Mouse (Mus musculus): ENCODE data around the gene Prickle1. TPM values are rescaled to one million over a fixed set of nuclear protein-coding genes. Genes with fewer than 3 reads are reported as not detected.
A peak's percentile ranks its signal among the peaks of the same experiment; 100 is the strongest.

Prickle1 gene
- polyA plus RNA-seq, 1 experiment = 8.0 TPM

DNA sequence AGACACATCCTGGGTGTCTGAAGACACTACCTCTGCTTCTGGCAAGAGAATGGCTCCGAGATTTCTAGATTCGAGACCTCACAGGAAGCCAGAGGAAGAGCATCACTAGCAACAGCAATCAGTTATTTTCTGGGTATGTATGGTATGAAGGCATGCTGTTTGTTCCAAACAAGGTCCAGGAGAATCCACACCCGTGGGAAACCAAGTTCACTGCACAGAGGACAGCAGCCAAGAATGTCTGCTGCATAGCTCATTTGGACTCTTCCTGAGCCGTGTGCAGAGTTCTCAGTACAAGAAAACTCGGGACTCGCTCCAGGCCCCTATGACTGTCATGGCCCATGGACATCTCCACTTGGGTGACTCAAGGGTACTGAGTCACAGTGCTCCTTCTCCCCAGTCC, 34.2 kb downstream of the Prickle1 start:
- Histone ChIP-seq H3K36me3 (ENCODE audit: control insufficient read depth, insufficient read depth) (peaks cover 3% of the 10 kb centered on the region), H3ac (ENCODE audit: control insufficient read depth, insufficient read length) (no peak overlapping the region), H3K4me2 (ENCODE audit: low read depth) (no peak overlapping the region), H3K79me2 (ENCODE audit: control insufficient read depth, insufficient read depth) (no peaks in the 10 kb centered on the region), H3K27me3 (ENCODE audit: control insufficient read depth, insufficient read depth, insufficient read length) (no peaks in the 10 kb centered on the region), H3K4me3 (no peak overlapping the region)
- TF ChIP-seq SRF (IDR thresholded peaks at IDR 0.05; ENCODE audit: control insufficient read depth, insufficient read length, low read depth) (no peak), TCF12 (IDR thresholded peaks at IDR 0.05; ENCODE audit: insufficient read depth, poor library complexity, severe bottlenecking) (no peak), E2F4 (IDR thresholded peaks at IDR 0.05; ENCODE audit: insufficient read depth) (no peak), TCF3 (IDR thresholded peaks at IDR 0.05; ENCODE audit: insufficient read length, low read depth) (no peak), USF1 (IDR thresholded peaks at IDR 0.05; ENCODE audit: low read depth) (no peak), MYOD1 (IDR thresholded peaks at IDR 0.05; ENCODE audit: control insufficient read depth in 1 of 3, insufficient read length in 2 of 3, low read depth in 2 of 3) (no peak), MYOG (IDR thresholded peaks at IDR 0.05; ENCODE audit: control insufficient read depth in 1 of 3, insufficient read depth in 1 of 3, insufficient read length in 2 of 3, low read depth in 2 of 3) (no peak), POLR2A (IDR thresholded peaks at IDR 0.05; ENCODE audit: insufficient read length, low read depth) (no peak), REST (IDR thresholded peaks at IDR 0.05; ENCODE audit: insufficient read depth, insufficient read length) (no peak), MAX (IDR thresholded peaks at IDR 0.05; ENCODE audit: low read depth) (no peak), POLR2AphosphoS2 (IDR thresholded peaks at IDR 0.05; ENCODE audit: insufficient read length, low read depth) (no peak), CEBPB (IDR thresholded peaks at IDR 0.05; ENCODE audit: insufficient read depth, poor library complexity, severe bottlenecking) (no peak)

DNA sequence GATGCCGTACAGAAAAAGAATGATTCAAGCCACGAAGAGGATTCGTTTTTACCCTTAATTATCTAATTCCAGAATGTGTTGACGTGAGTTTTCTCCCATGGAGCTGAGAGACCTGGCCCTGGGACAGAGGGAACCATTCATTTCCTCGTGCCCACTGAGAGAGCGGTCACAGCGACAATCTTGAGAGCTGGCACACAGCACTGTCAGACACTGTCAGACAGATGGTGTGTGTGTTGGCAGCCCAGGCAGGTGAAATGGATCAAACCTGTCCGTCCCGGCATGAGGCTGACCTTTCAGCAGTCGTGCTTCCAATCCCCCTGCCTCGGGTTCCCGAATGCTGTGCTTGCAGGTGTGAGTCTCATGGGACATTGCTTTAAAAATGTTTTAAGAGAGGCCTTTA, 37.3 kb downstream of the Prickle1 start:
- no peaks in the 10 kb centered on the region for H3K27me3 ChIP-seq (ENCODE audit: control insufficient read depth, insufficient read depth, insufficient read length)
- TF ChIP-seq CEBPB (IDR thresholded peaks at IDR 0.05; ENCODE audit: insufficient read depth, poor library complexity, severe bottlenecking) = no peak
- TF ChIP-seq MYOD1 (IDR thresholded peaks at IDR 0.05; ENCODE audit: control insufficient read depth in 1 of 3, insufficient read length in 2 of 3, low read depth in 2 of 3) = no peak
- TF ChIP-seq E2F4 (IDR thresholded peaks at IDR 0.05; ENCODE audit: insufficient read depth) = no peak
- TF ChIP-seq TCF3 (IDR thresholded peaks at IDR 0.05; ENCODE audit: insufficient read length, low read depth) = no peak
- TF ChIP-seq MYOG (IDR thresholded peaks at IDR 0.05; ENCODE audit: control insufficient read depth in 1 of 3, insufficient read depth in 1 of 3, insufficient read length in 2 of 3, low read depth in 2 of 3) = no peak
- no peak for TF ChIP-seq USF1 (IDR thresholded peaks at IDR 0.05; ENCODE audit: low read depth)
- no peak for TF ChIP-seq TCF12 (IDR thresholded peaks at IDR 0.05; ENCODE audit: insufficient read depth, poor library complexity, severe bottlenecking)
- H3ac ChIP-seq (ENCODE audit: control insufficient read depth, insufficient read length) = no peak overlapping the region
- no peaks in the 10 kb centered on the region for H3K79me2 ChIP-seq (ENCODE audit: control insufficient read depth, insufficient read depth)
- no peak overlapping the region for H3K4me3 ChIP-seq
- H3K4me2 ChIP-seq (ENCODE audit: low read depth) = no peak overlapping the region
- H3K36me3 ChIP-seq (ENCODE audit: control insufficient read depth, insufficient read depth) = peaks cover 3% of the 10 kb centered on the region

DNA sequence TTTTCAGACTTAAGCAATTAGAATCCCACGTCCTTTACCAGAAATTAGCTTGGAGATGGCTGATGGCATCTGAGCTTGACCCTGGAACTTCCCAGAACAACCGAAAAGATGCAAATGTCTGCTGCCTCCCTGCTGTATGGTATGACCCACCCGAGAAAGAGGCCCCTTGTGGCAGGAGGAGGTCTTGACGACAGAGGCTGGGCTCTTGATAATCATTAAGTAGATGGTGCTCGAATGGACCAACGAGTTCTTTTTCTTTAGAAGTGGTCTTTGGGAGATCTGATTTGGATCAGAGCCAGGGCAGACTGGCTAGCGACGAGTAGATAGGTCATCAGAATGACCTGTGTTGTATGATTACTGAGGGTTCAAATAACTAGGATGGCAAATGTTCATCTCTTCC, 40.0 kb downstream of the Prickle1 start:
- no peak for TF ChIP-seq MYOG (IDR thresholded peaks at IDR 0.05; ENCODE audit: control insufficient read depth in 1 of 3, insufficient read depth in 1 of 3, insufficient read length in 2 of 3, low read depth in 2 of 3)
- no peak for TF ChIP-seq USF1 (IDR thresholded peaks at IDR 0.05; ENCODE audit: low read depth)
- TF ChIP-seq SRF (IDR thresholded peaks at IDR 0.05; ENCODE audit: control insufficient read depth, insufficient read length, low read depth) = no peak
- no peak for TF ChIP-seq TCF12 (IDR thresholded peaks at IDR 0.05; ENCODE audit: insufficient read depth, poor library complexity, severe bottlenecking)
- no peak for TF ChIP-seq REST (IDR thresholded peaks at IDR 0.05; ENCODE audit: insufficient read depth, insufficient read length)
- no peak for TF ChIP-seq MAX (IDR thresholded peaks at IDR 0.05; ENCODE audit: low read depth)
- no peak for TF ChIP-seq TCF3 (IDR thresholded peaks at IDR 0.05; ENCODE audit: insufficient read length, low read depth)
- TF ChIP-seq POLR2AphosphoS2 (IDR thresholded peaks at IDR 0.05; ENCODE audit: insufficient read length, low read depth) = no peak
- no peak for TF ChIP-seq POLR2A (IDR thresholded peaks at IDR 0.05; ENCODE audit: insufficient read length, low read depth)
- no peak for TF ChIP-seq E2F4 (IDR thresholded peaks at IDR 0.05; ENCODE audit: insufficient read depth)
- no peak for TF ChIP-seq CEBPB (IDR thresholded peaks at IDR 0.05; ENCODE audit: insufficient read depth, poor library complexity, severe bottlenecking)
- no peak for TF ChIP-seq MYOD1 (IDR thresholded peaks at IDR 0.05; ENCODE audit: control insufficient read depth in 1 of 3, insufficient read length in 2 of 3, low read depth in 2 of 3)
- peaks cover 3% of the 10 kb centered on the region for H3K36me3 ChIP-seq (ENCODE audit: control insufficient read depth, insufficient read depth)

DNA sequence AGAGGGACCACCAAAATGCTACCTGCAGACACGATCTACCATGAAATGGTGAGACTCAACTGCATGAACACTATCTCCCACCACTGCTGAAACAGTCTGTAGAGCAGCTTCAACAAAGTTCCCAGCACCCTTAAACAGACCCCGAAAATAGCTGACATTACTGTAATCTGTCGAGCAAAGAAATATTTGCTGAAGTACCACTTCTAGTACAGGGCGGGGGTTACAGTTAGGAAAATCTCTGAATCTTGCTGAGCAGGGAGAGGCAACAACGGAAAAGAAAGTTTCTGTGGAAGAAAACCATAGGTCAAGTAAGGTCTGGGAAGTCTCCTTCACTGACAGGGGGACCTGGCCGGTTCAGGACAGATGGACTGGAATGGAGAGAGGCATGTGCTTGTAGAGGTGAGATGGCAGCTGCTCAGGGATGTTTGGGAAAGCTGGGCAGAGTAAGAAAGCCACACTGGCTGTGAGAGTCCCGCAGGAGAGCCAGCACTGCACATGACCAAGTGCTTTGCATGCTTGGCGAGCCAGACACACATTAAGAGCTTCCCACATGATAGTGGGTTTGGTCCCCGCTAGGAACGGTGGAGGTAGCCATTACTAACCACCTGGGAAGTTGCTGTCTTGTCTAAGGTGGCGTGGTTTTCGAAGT, 41.4 kb downstream of the Prickle1 start:
- H3K27me3 ChIP-seq (ENCODE audit: control insufficient read depth, insufficient read depth, insufficient read length) = no peaks in the 10 kb centered on the region
- peaks cover 3% of the 10 kb centered on the region for H3K36me3 ChIP-seq (ENCODE audit: control insufficient read depth, insufficient read depth)
- no peak overlapping the region for H3ac ChIP-seq (ENCODE audit: control insufficient read depth, insufficient read length)
- H3K79me2 ChIP-seq (ENCODE audit: control insufficient read depth, insufficient read depth) = no peaks in the 10 kb centered on the region
- no peak overlapping the region for H3K4me3 ChIP-seq
- TF ChIP-seq MYOG (IDR thresholded peaks at IDR 0.05; ENCODE audit: control insufficient read depth in 1 of 3, insufficient read depth in 1 of 3, insufficient read length in 2 of 3, low read depth in 2 of 3) (peak in 1 of 3 experiments; percentile 86), MAX (IDR thresholded peaks at IDR 0.05; ENCODE audit: low read depth) (no peak), SRF (IDR thresholded peaks at IDR 0.05; ENCODE audit: control insufficient read depth, insufficient read length, low read depth) (no peak), MYOD1 (IDR thresholded peaks at IDR 0.05; ENCODE audit: control insufficient read depth in 1 of 3, insufficient read length in 2 of 3, low read depth in 2 of 3) (peak in 1 of 3 experiments; percentile 66), E2F4 (IDR thresholded peaks at IDR 0.05; ENCODE audit: insufficient read depth) (no peak), REST (IDR thresholded peaks at IDR 0.05; ENCODE audit: insufficient read depth, insufficient read length) (no peak), POLR2AphosphoS2 (IDR thresholded peaks at IDR 0.05; ENCODE audit: insufficient read length, low read depth) (no peak), USF1 (IDR thresholded peaks at IDR 0.05; ENCODE audit: low read depth) (no peak), TCF3 (IDR thresholded peaks at IDR 0.05; ENCODE audit: insufficient read length, low read depth) (no peak), CEBPB (IDR thresholded peaks at IDR 0.05; ENCODE audit: insufficient read depth, poor library complexity, severe bottlenecking) (no peak)
- no peak overlapping the region for H3K4me2 ChIP-seq (ENCODE audit: low read depth)

More for the DNA sequence above, 40.0 kb downstream of the Prickle1 start:
- no peak overlapping the region for H3K4me2 ChIP-seq (ENCODE audit: low read depth)
- H3K79me2 ChIP-seq (ENCODE audit: control insufficient read depth, insufficient read depth) = no peaks in the 10 kb centered on the region
- H3K4me3 ChIP-seq = no peak overlapping the region
- H3K27me3 ChIP-seq (ENCODE audit: control insufficient read depth, insufficient read depth, insufficient read length) = no peaks in the 10 kb centered on the region
- H3ac ChIP-seq (ENCODE audit: control insufficient read depth, insufficient read length) = no peak overlapping the region
